Mouse (Mus musculus) adrenal gland, adult 10 weeks (tissue): Measurements from ENCODE around the gene Rnf222. TPM values are rescaled to one million over a fixed set of nuclear protein-coding genes. Genes with fewer than 3 reads are reported as not detected.

Source experiments
- polyA plus RNA-seq: library from polyadenylated mRNA; stranded (reverse); fragments of 350-450 nt; fragmentation: Illumina TruSeq; extraction: RNeasy Lipid Tissue Mini Kit (QIAGEN cat#74804); gene quantifications from one replicate; pipeline ENCODE4 v1.2.3, GENCODE M21; 2014; ENCODE audit warnings: low read depth, low replicate concordance

The Rnf222 gene
- polyA plus RNA-seq = not detected

GRCm38 (mm10) chr11:68888253-68888652 is at the start of gene Rnf222:
Gene Rnf222, plus strand, starts transcription at chr11:68888553.

GRCm38 (mm10) chr11:68871748-68872147 is 16.6 kb upstream of the Rnf222 start, which contains the start of gene Ndel1:
Gene Ndel1, minus strand, starts transcription at chr11:68871858.

GRCm38 (mm10) chr11:68901351-68902046 is 13.1 kb downstream of the Rnf222 start, which contains the start of gene Rpl26:
Gene Rpl26, plus strand, starts transcription at chr11:68901583.

GRCm38 (mm10) chr11:68926981-68927380 is 38.6 kb downstream of the Rnf222 start, which contains the start of gene Odf4:
Gene Odf4, minus strand, starts transcription at chr11:68927081.

Other genes with a start within 250 kb of the Rnf222 start
- 32.7 TPM for gene Myh10, start 197.0 kb upstream of the Rnf222 start, polyA plus RNA-seq
- 142 TPM for gene Ndel1, start 16.7 kb upstream of the Rnf222 start, polyA plus RNA-seq
- gene Rpl26, start 13.0 kb downstream of the Rnf222 start, polyA plus RNA-seq = 139 TPM
- not detected for gene Odf4, start 38.5 kb downstream of the Rnf222 start, polyA plus RNA-seq
- 6.4 TPM for gene Arhgef15, start 68.9 kb downstream of the Rnf222 start, polyA plus RNA-seq
- gene Slc25a35, start 79.6 kb downstream of the Rnf222 start, polyA plus RNA-seq = 28.6 TPM
- gene Rangrf, start 86.6 kb downstream of the Rnf222 start, polyA plus RNA-seq = 6.2 TPM
- 8.0 TPM for gene Pfas, start 119.9 kb downstream of the Rnf222 start, polyA plus RNA-seq
- gene Ctc1, start 127.4 kb downstream of the Rnf222 start, polyA plus RNA-seq = 7.3 TPM
- 1.4 TPM for gene Aurkb, start 157.1 kb downstream of the Rnf222 start, polyA plus RNA-seq
- 5.8 TPM for gene Borcs6, start 171.2 kb downstream of the Rnf222 start, polyA plus RNA-seq
- gene Tmem107, start 182.3 kb downstream of the Rnf222 start, polyA plus RNA-seq = 4.5 TPM
- gene Vamp2, start 199.9 kb downstream of the Rnf222 start, polyA plus RNA-seq = 120 TPM
- gene Per1, start 206.7 kb downstream of the Rnf222 start, polyA plus RNA-seq = 0.58 TPM
- gene Hes7, start 231.9 kb downstream of the Rnf222 start, polyA plus RNA-seq = not detected
- not detected for gene 9130213A22Rik, start 234.0 kb downstream of the Rnf222 start, polyA plus RNA-seq
- 0.17 TPM for gene Aloxe3, start 237.3 kb downstream of the Rnf222 start, polyA plus RNA-seq